In the genomic region with DNA sequence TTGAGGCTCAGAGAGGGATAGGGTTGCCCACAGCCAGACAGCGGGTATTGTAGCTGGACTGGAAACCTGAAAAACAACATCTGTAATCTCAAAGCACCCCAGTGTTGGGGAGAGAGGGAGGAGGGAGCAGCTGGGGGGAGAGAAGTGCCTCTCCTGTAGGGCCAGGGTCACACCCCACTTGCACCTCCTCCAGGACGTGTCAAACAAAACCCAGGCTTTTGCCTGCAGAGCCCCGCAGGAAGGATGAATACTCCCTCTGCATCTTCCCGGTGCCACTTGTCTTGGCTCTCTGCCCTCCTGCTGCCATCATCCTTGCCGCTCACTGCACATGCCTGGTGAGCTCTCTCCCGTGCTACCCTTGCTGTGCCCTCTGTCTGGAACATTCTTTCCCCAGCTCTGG, we compare ENCODE assay signal across 14 mouse cellular contexts. TPM values are rescaled to one million over a fixed set of nuclear protein-coding genes. Genes with fewer than 3 reads are reported as not detected.
DNase-seq lines count a peak whose midpoint lies in the region; ATAC-seq and TF ChIP-seq lines count a peak whose summit lies in the region.
"Had no signal": no experiment of that assay in that cellular context is flagged by ENCODE, and none has a peak within 500 bp of the region (broad histone marks: within the 10 kb centered on the region; RNA-seq: fewer than 3 reads in every experiment).

No protein-coding gene starts in this region.

- H3K27ac ChIP-seq in heart, embryonic 11.5 days (ENCODE audit: low read depth, low read length): no peak overlapping the region
- H3K27ac ChIP-seq in embryonic facial prominence, embryonic 15.5 days (replicated peaks): no peak overlapping the region
- H3K27ac ChIP-seq: macrophage had no signal

- no peak overlapping the region for H3K4me2 ChIP-seq in heart, embryonic 11.5 days
- 0 out of 2 replicates have a peak overlapping the region, but pooled peaks have one; percentile 8 for H3K4me2 ChIP-seq in embryonic facial prominence, embryonic 15.5 days (replicated peaks)

- H3K9me3 ChIP-seq in heart, embryonic 11.5 days (replicated peaks; ENCODE audit: control insufficient read depth, low read length): no peaks in the 10 kb centered on the region
- 0 out of 2 replicates have a peak, but pooled peaks cover 5% of the 10 kb centered on the region for H3K9me3 ChIP-seq in E14TG2a.4 (ENCODE audit: low read length)
- no peaks in the 10 kb centered on the region for H3K9me3 ChIP-seq in embryonic facial prominence, embryonic 15.5 days (replicated peaks)

- no peak overlapping the region for H3K4me3 ChIP-seq in heart, embryonic 11.5 days (ENCODE audit: low read depth, low read length)
- peak overlapping the region; percentile 77 for H3K4me3 ChIP-seq in E14TG2a.4 (replicated peaks; ENCODE audit: low read length)
- H3K4me3 ChIP-seq in embryonic facial prominence, embryonic 15.5 days (replicated peaks): no peak overlapping the region

- TF ChIP-seq CTCF in E14TG2a.4 (conservative IDR thresholded peaks at IDR 0.05; ENCODE audit: low read length): no peak

- no peaks in the 10 kb centered on the region for H3K27me3 ChIP-seq in heart, embryonic 11.5 days (ENCODE audit: control insufficient read depth, insufficient read depth, low read length)
- no peaks in the 10 kb centered on the region for H3K27me3 ChIP-seq in E14TG2a.4 (ENCODE audit: insufficient read depth, low read length)
- H3K27me3 ChIP-seq in embryonic facial prominence, embryonic 15.5 days: no peaks in the 10 kb centered on the region

- no peak for ATAC-seq in heart, embryonic 11.5 days (replicated peaks; ENCODE audit: insufficient number of reproducible peaks, low FRiP score, low TSS enrichment)
- ATAC-seq in embryonic facial prominence, embryonic 15.5 days (ENCODE audit: insufficient number of reproducible peaks, low FRiP score, low TSS enrichment, low read depth): no peak
- ATAC-seq in erythroid progenitor cell, adult 5-6 weeks (replicated peaks; ENCODE audit: low FRiP score, poor library complexity, severe bottlenecking): no peak
- ATAC-seq: liver, postnatal 0 days had no signal

- H3K9ac ChIP-seq in heart, embryonic 11.5 days (ENCODE audit: low read depth, low read length): peak overlapping the region; percentile 16; the same call in 1 of the 2 replicates
- no peak overlapping the region for H3K9ac ChIP-seq in embryonic facial prominence, embryonic 15.5 days
- H3K9ac ChIP-seq: liver, postnatal 0 days had no signal

- DNase-seq in heart, postnatal 14 days: no peak
- DNase-seq in Muller cell, postnatal 12 days (ENCODE audit: inconsistent ontology term): peak; percentile 25
- DNase-seq in adrenal gland, postnatal 14 days: no peak
- DNase-seq in embryo, embryonic 9.5 days (ENCODE audit: extremely low spot score): no peak
- DNase-seq: heart, adult 11 months; heart, postnatal 36 days; kidney, postnatal 10 days; layer of hippocampus, postnatal 36 days; liver, postnatal 0 days had no signal

- H3K36me3 ChIP-seq in heart, embryonic 11.5 days (ENCODE audit: control insufficient read depth, insufficient read depth, low read length): no peaks in the 10 kb centered on the region
- H3K36me3 ChIP-seq in E14TG2a.4 (ENCODE audit: insufficient read depth, low read length): no peaks in the 10 kb centered on the region
- H3K36me3 ChIP-seq in embryonic facial prominence, embryonic 15.5 days: no peaks in the 10 kb centered on the region

- WGBS in heart, embryonic 11.5 days (ENCODE audit: insufficient replicate concordance): 23% methylated on average over 6 of the region's 6 CpGs
- WGBS in embryonic facial prominence, embryonic 15.5 days: 14% methylated on average over 6 of the region's 6 CpGs

- 0 out of 2 replicates have a peak, but pooled peaks cover 8% of the 10 kb centered on the region for H3K4me1 ChIP-seq in heart, embryonic 11.5 days (ENCODE audit: control insufficient read depth, insufficient read depth, low read length)
- H3K4me1 ChIP-seq in E14TG2a.4 (replicated peaks; ENCODE audit: low read depth, low read length): peaks cover 58% of the 10 kb centered on the region
- peaks cover 10% of the 10 kb centered on the region for H3K4me1 ChIP-seq in embryonic facial prominence, embryonic 15.5 days

- intact Hi-C loops in heart, postnatal 14 days (cut with DNase I): no loop called here

RNA-seq across cellular contexts. Expression of gene Rps6ka1, which starts 10.6 kb away (rescaled TPM):
- 20.9 and 23.1 TPM in 2 replicates for polyA plus RNA-seq in heart, embryonic 11.5 days (2014; fragmentation: Nextera tagmentation; extraction: Ambion mirVana)
- total RNA-seq in heart, postnatal 14 days (2021): 1 to 10 TPM; 7.4 to 9.3 TPM
- polyA plus RNA-seq in embryonic facial prominence, embryonic 15.5 days (2015; fragmentation: Nextera tagmentation; extraction: Ambion mirVana): 37.3 and 38.5 TPM in 2 replicates
- total RNA-seq in adrenal gland, postnatal 14 days (2021): 17.9 and 19.9 TPM in 2 replicates
- total RNA-seq in erythroid progenitor cell, adult 5-6 weeks (2015; ENCODE audit: low replicate concordance): 73.9 and 91.8 TPM in 2 replicates
- 77.2 and 91.8 TPM in 2 replicates for total RNA-seq in erythroid progenitor cell, adult 5-6 weeks (2017; ENCODE audit: low replicate concordance)
